Mouse (Mus musculus): Measurements from ENCODE around the gene Gm9945.

GRCm38 (mm10) chr11:53522362-53522761 lies 42.4 kb downstream of the Gm9945 start:
- TF ChIP-seq POLR2A (IDR thresholded peaks at IDR 0.05; ENCODE audit: control insufficient read depth, extremely low read depth, insufficient read depth, low read length, poor library complexity), result no peak
- TF ChIP-seq CTCF (IDR thresholded peaks at IDR 0.05; ENCODE audit: borderline replicate concordance, control insufficient read depth, extremely low read depth, insufficient read depth, low read length, poor library complexity), result no peak

Data from thymus, adult 2 months (tissue).